Mouse (Mus musculus): ENCODE results near the gene Ppara. TPM values are rescaled to one million over a fixed set of nuclear protein-coding genes. Genes with fewer than 3 reads are reported as not detected.

Ppara gene
- polyA plus RNA-seq, 1 experiment: 1.1 TPM

- WGBS: 35% methylated on average over 3 of the region's 3 CpGs
- Histone ChIP-seq H3K27ac (ENCODE audit: insufficient read depth, low read length) (no peak overlapping the region), H3K4me3 (replicated peaks; ENCODE audit: insufficient read depth, low read depth, low read length) (no peak overlapping the region), H3K27me3 (ENCODE audit: control insufficient read depth, insufficient read depth, low read length) (peaks cover 8% of the 10 kb centered on the region; the same call in 1 of the 2 replicates), H3K4me1 (ENCODE audit: control insufficient read depth, insufficient read depth, low read length) (0 out of 2 replicates have a peak, but pooled peaks cover 5% of the 10 kb centered on the region)
- no peak for DNase-seq
- TF ChIP-seq CTCF (IDR thresholded peaks at IDR 0.05; ENCODE audit: borderline replicate concordance, insufficient read depth, low read depth, low read length) (no peak), POLR2A (IDR thresholded peaks at IDR 0.05; ENCODE audit: borderline replicate concordance, insufficient read depth, low read length) (no peak)
Observed at GRCm38 (mm10) chr15:85731885-85732603, 2.7 kb upstream of the Ppara start.

GRCm38 (mm10) chr15:85732604-85732968 is 2.2 kb upstream of the Ppara start:
- Histone ChIP-seq H3K27ac (ENCODE audit: insufficient read depth, low read length) (no peak overlapping the region), H3K4me3 (replicated peaks; ENCODE audit: insufficient read depth, low read depth, low read length) (no peak overlapping the region), H3K27me3 (ENCODE audit: control insufficient read depth, insufficient read depth, low read length) (peaks cover 8% of the 10 kb centered on the region; the same call in 1 of the 2 replicates), H3K4me1 (ENCODE audit: control insufficient read depth, insufficient read depth, low read length) (0 out of 2 replicates have a peak, but pooled peaks cover 5% of the 10 kb centered on the region)
- no peak for TF ChIP-seq CTCF (IDR thresholded peaks at IDR 0.05; ENCODE audit: borderline replicate concordance, insufficient read depth, low read depth, low read length)
- TF ChIP-seq POLR2A (IDR thresholded peaks at IDR 0.05; ENCODE audit: borderline replicate concordance, insufficient read depth, low read length): no peak
- 84% methylated on average over 5 of the region's 5 CpGs for WGBS
- DNase-seq: no peak

GRCm38 (mm10) chr15:85733686-85734085 is 1.1 kb upstream of the Ppara start:
- H3K27ac ChIP-seq (ENCODE audit: insufficient read depth, low read length): no peak overlapping the region
- H3K27me3 ChIP-seq (ENCODE audit: control insufficient read depth, insufficient read depth, low read length): peaks cover 8% of the 10 kb centered on the region; the same call in 1 of the 2 replicates
- H3K4me3 ChIP-seq (replicated peaks; ENCODE audit: insufficient read depth, low read depth, low read length): no peak overlapping the region
- 94% methylated on average over 2 of the region's 2 CpGs for WGBS
- H3K4me1 ChIP-seq (ENCODE audit: control insufficient read depth, insufficient read depth, low read length): 0 out of 2 replicates have a peak, but pooled peaks cover 5% of the 10 kb centered on the region
- DNase-seq: no peak
- TF ChIP-seq POLR2A (IDR thresholded peaks at IDR 0.05; ENCODE audit: borderline replicate concordance, insufficient read depth, low read length) (no peak), CTCF (IDR thresholded peaks at IDR 0.05; ENCODE audit: borderline replicate concordance, insufficient read depth, low read depth, low read length) (no peak)

- H3K27me3 ChIP-seq (ENCODE audit: control insufficient read depth, insufficient read depth, low read length): peaks cover 8% of the 10 kb centered on the region; the same call in 1 of the 2 replicates
- 0 out of 2 replicates have a peak, but pooled peaks cover 5% of the 10 kb centered on the region for H3K4me1 ChIP-seq (ENCODE audit: control insufficient read depth, insufficient read depth, low read length)
- H3K27ac ChIP-seq (ENCODE audit: insufficient read depth, low read length): no peak overlapping the region
- TF ChIP-seq POLR2A (IDR thresholded peaks at IDR 0.05; ENCODE audit: borderline replicate concordance, insufficient read depth, low read length): no peak
- no peak for TF ChIP-seq CTCF (IDR thresholded peaks at IDR 0.05; ENCODE audit: borderline replicate concordance, insufficient read depth, low read depth, low read length)
- no peak for DNase-seq
- 45% methylated on average over 8 of the region's 8 CpGs for WGBS
- no peak overlapping the region for H3K4me3 ChIP-seq (replicated peaks; ENCODE audit: insufficient read depth, low read depth, low read length)
Observed at GRCm38 (mm10) chr15:85734148-85734547, 635 bp upstream of the Ppara start.

GRCm38 (mm10) chr15:85735063-85735835 is 466 bp downstream of the Ppara start:
- WGBS: under 1% methylated on average over 78 of the region's 78 CpGs
- peak; percentile 48 to 60 for DNase-seq
- no peak overlapping the region; the same call in 1 of the 2 replicates for H3K27ac ChIP-seq (ENCODE audit: insufficient read depth, low read length)
- H3K4me1 ChIP-seq (ENCODE audit: control insufficient read depth, insufficient read depth, low read length): 0 out of 2 replicates have a peak, but pooled peaks cover 5% of the 10 kb centered on the region
- TF ChIP-seq POLR2A (IDR thresholded peaks at IDR 0.05; ENCODE audit: borderline replicate concordance, insufficient read depth, low read length) (no peak), CTCF (IDR thresholded peaks at IDR 0.05; ENCODE audit: borderline replicate concordance, insufficient read depth, low read depth, low read length) (no peak)
- H3K27me3 ChIP-seq (ENCODE audit: control insufficient read depth, insufficient read depth, low read length): peaks cover 8% of the 10 kb centered on the region; the same call in 1 of the 2 replicates
- peak overlapping the region; percentile 33 for H3K4me3 ChIP-seq (replicated peaks; ENCODE audit: insufficient read depth, low read depth, low read length)

GRCm38 (mm10) chr15:85735836-85736190 is 1.0 kb downstream of the Ppara start:
- peaks cover 8% of the 10 kb centered on the region; the same call in 1 of the 2 replicates for H3K27me3 ChIP-seq (ENCODE audit: control insufficient read depth, insufficient read depth, low read length)
- H3K27ac ChIP-seq (ENCODE audit: insufficient read depth, low read length): no peak overlapping the region

GRCm38 (mm10) chr15:85736506-85736905 is 1.7 kb downstream of the Ppara start:
- H3K27ac ChIP-seq (ENCODE audit: insufficient read depth, low read length): no peak overlapping the region
- 0 out of 2 replicates have a peak, but pooled peaks cover 5% of the 10 kb centered on the region for H3K4me1 ChIP-seq (ENCODE audit: control insufficient read depth, insufficient read depth, low read length)
- 58% methylated on average over 10 of the region's 10 CpGs for WGBS
- peaks cover 8% of the 10 kb centered on the region; the same call in 1 of the 2 replicates for H3K27me3 ChIP-seq (ENCODE audit: control insufficient read depth, insufficient read depth, low read length)
- DNase-seq: no peak
- H3K4me3 ChIP-seq (replicated peaks; ENCODE audit: insufficient read depth, low read depth, low read length): no peak overlapping the region
- TF ChIP-seq POLR2A (IDR thresholded peaks at IDR 0.05; ENCODE audit: borderline replicate concordance, insufficient read depth, low read length) (no peak), CTCF (IDR thresholded peaks at IDR 0.05; ENCODE audit: borderline replicate concordance, insufficient read depth, low read depth, low read length) (no peak)

More at GRCm38 (mm10) chr15:85735836-85736190, 1.0 kb downstream of the Ppara start:
- Histone ChIP-seq H3K4me1 (ENCODE audit: control insufficient read depth, insufficient read depth, low read length) (0 out of 2 replicates have a peak, but pooled peaks cover 5% of the 10 kb centered on the region), H3K4me3 (replicated peaks; ENCODE audit: insufficient read depth, low read depth, low read length) (peak overlapping the region; percentile 28)
- 2% methylated on average over 25 of the region's 25 CpGs for WGBS
- DNase-seq: no peak
- no peak for TF ChIP-seq POLR2A (IDR thresholded peaks at IDR 0.05; ENCODE audit: borderline replicate concordance, insufficient read depth, low read length)
- TF ChIP-seq CTCF (IDR thresholded peaks at IDR 0.05; ENCODE audit: borderline replicate concordance, insufficient read depth, low read depth, low read length): no peak
